Mouse (Mus musculus): ENCODE results near the gene Nucks1. TPM values are rescaled to one million over a fixed set of nuclear protein-coding genes. Genes with fewer than 3 reads are reported as not detected.
"Not testable (repeated sequence)": the region's sequence is repeated elsewhere in the genome, so short reads cannot be mapped to it uniquely, and the experiment has no call there.

Gene Nucks1
- polyA plus RNA-seq, 1 experiment = 20.6 TPM

- no peak for TF ChIP-seq REST (IDR thresholded peaks at IDR 0.05; ENCODE audit: insufficient read depth, insufficient read length)
- no peak for TF ChIP-seq POLR2AphosphoS2 (IDR thresholded peaks at IDR 0.05; ENCODE audit: insufficient read length, low read depth)
- TF ChIP-seq USF1 (IDR thresholded peaks at IDR 0.05; ENCODE audit: low read depth) = no peak
- TF ChIP-seq SRF (IDR thresholded peaks at IDR 0.05; ENCODE audit: control insufficient read depth, insufficient read length, low read depth) = no peak
- TF ChIP-seq E2F4 (IDR thresholded peaks at IDR 0.05; ENCODE audit: insufficient read depth) = no peak
- no peak for TF ChIP-seq MAX (IDR thresholded peaks at IDR 0.05; ENCODE audit: low read depth)
- TF ChIP-seq MYOG (IDR thresholded peaks at IDR 0.05; ENCODE audit: control insufficient read depth in 1 of 3, insufficient read depth in 1 of 3, insufficient read length in 2 of 3, low read depth in 2 of 3) = no peak
- no peak for TF ChIP-seq TCF12 (IDR thresholded peaks at IDR 0.05; ENCODE audit: insufficient read depth, poor library complexity, severe bottlenecking)
- TF ChIP-seq MYOD1 (IDR thresholded peaks at IDR 0.05; ENCODE audit: control insufficient read depth in 1 of 3, insufficient read length in 2 of 3, low read depth in 2 of 3) = no peak
- no peak for TF ChIP-seq POLR2A (IDR thresholded peaks at IDR 0.05; ENCODE audit: insufficient read length, low read depth)
- no peak for TF ChIP-seq CEBPB (IDR thresholded peaks at IDR 0.05; ENCODE audit: insufficient read depth, poor library complexity, severe bottlenecking)
- TF ChIP-seq TCF3 (IDR thresholded peaks at IDR 0.05; ENCODE audit: insufficient read length, low read depth) = no peak
Measured at GRCm38 (mm10) chr1:131908456-131908855, 1.9 kb upstream of the Nucks1 start.

GRCm38 (mm10) chr1:131909236-131909635 is 1.1 kb upstream of the Nucks1 start:
- not testable (repeated sequence) for H3ac ChIP-seq (ENCODE audit: control insufficient read depth, insufficient read length); H3K4me2 ChIP-seq (ENCODE audit: low read depth); H3K27me3 ChIP-seq (ENCODE audit: control insufficient read depth, insufficient read depth, insufficient read length); H3K4me3 ChIP-seq; H3K36me3 ChIP-seq (ENCODE audit: control insufficient read depth, insufficient read depth)
- peaks cover 34% of the 10 kb centered on the region for H3K79me2 ChIP-seq (ENCODE audit: control insufficient read depth, insufficient read depth)

More at GRCm38 (mm10) chr1:131908456-131908855, 1.9 kb upstream of the Nucks1 start:
- Histone ChIP-seq H3ac (ENCODE audit: control insufficient read depth, insufficient read length) (no peak overlapping the region), H3K79me2 (ENCODE audit: control insufficient read depth, insufficient read depth) (peaks cover 26% of the 10 kb centered on the region), H3K27me3 (ENCODE audit: control insufficient read depth, insufficient read depth, insufficient read length) (peaks cover 11% of the 10 kb centered on the region), H3K36me3 (ENCODE audit: control insufficient read depth, insufficient read depth) (no peaks in the 10 kb centered on the region), H3K4me2 (ENCODE audit: low read depth) (no peak overlapping the region), H3K4me3 (no peak overlapping the region)

- no peaks in the 10 kb centered on the region for H3K36me3 ChIP-seq (ENCODE audit: control insufficient read depth, insufficient read depth)
- peak overlapping the region; percentile 54 for H3ac ChIP-seq (ENCODE audit: control insufficient read depth, insufficient read length)
- no peaks in the 10 kb centered on the region for H3K27me3 ChIP-seq (ENCODE audit: control insufficient read depth, insufficient read depth, insufficient read length)
- H3K4me3 ChIP-seq = peak overlapping the region; percentile 62
- H3K79me2 ChIP-seq (ENCODE audit: control insufficient read depth, insufficient read depth) = peaks cover 51% of the 10 kb centered on the region
- peak; percentile 64 for TF ChIP-seq POLR2A (IDR thresholded peaks at IDR 0.05; ENCODE audit: insufficient read length, low read depth)
- TF ChIP-seq REST (IDR thresholded peaks at IDR 0.05; ENCODE audit: insufficient read depth, insufficient read length) = no peak
- TF ChIP-seq POLR2AphosphoS2 (IDR thresholded peaks at IDR 0.05; ENCODE audit: insufficient read length, low read depth) = peak; percentile 74
- no peak for TF ChIP-seq TCF12 (IDR thresholded peaks at IDR 0.05; ENCODE audit: insufficient read depth, poor library complexity, severe bottlenecking)
- no peak for TF ChIP-seq MAX (IDR thresholded peaks at IDR 0.05; ENCODE audit: low read depth)
- peak overlapping the region; percentile 96 for H3K4me2 ChIP-seq (ENCODE audit: low read depth)
Measured at GRCm38 (mm10) chr1:131910674-131911558, 582 bp downstream of the Nucks1 start.

- Histone ChIP-seq H3K79me2 (ENCODE audit: control insufficient read depth, insufficient read depth) (peaks cover 77% of the 10 kb centered on the region), H3K4me3 (no peak overlapping the region), H3ac (ENCODE audit: control insufficient read depth, insufficient read length) (no peak overlapping the region), H3K36me3 (ENCODE audit: control insufficient read depth, insufficient read depth) (peaks cover 32% of the 10 kb centered on the region), H3K4me2 (ENCODE audit: low read depth) (peak overlapping the region; percentile 34), H3K27me3 (ENCODE audit: control insufficient read depth, insufficient read depth, insufficient read length) (no peaks in the 10 kb centered on the region)
- TF ChIP-seq MYOD1 (IDR thresholded peaks at IDR 0.05; ENCODE audit: control insufficient read depth in 1 of 3, insufficient read length in 2 of 3, low read depth in 2 of 3) = no peak
- no peak for TF ChIP-seq USF1 (IDR thresholded peaks at IDR 0.05; ENCODE audit: low read depth)
- no peak for TF ChIP-seq SRF (IDR thresholded peaks at IDR 0.05; ENCODE audit: control insufficient read depth, insufficient read length, low read depth)
- no peak for TF ChIP-seq CEBPB (IDR thresholded peaks at IDR 0.05; ENCODE audit: insufficient read depth, poor library complexity, severe bottlenecking)
- no peak for TF ChIP-seq POLR2AphosphoS2 (IDR thresholded peaks at IDR 0.05; ENCODE audit: insufficient read length, low read depth)
- TF ChIP-seq REST (IDR thresholded peaks at IDR 0.05; ENCODE audit: insufficient read depth, insufficient read length) = no peak
- TF ChIP-seq MYOG (IDR thresholded peaks at IDR 0.05; ENCODE audit: control insufficient read depth in 1 of 3, insufficient read depth in 1 of 3, insufficient read length in 2 of 3, low read depth in 2 of 3) = no peak
- no peak for TF ChIP-seq POLR2A (IDR thresholded peaks at IDR 0.05; ENCODE audit: insufficient read length, low read depth)
- TF ChIP-seq MAX (IDR thresholded peaks at IDR 0.05; ENCODE audit: low read depth) = no peak
- TF ChIP-seq E2F4 (IDR thresholded peaks at IDR 0.05; ENCODE audit: insufficient read depth) = no peak
- no peak for TF ChIP-seq TCF12 (IDR thresholded peaks at IDR 0.05; ENCODE audit: insufficient read depth, poor library complexity, severe bottlenecking)
Measured at GRCm38 (mm10) chr1:131917634-131918033, 7.3 kb downstream of the Nucks1 start.

GRCm38 (mm10) chr1:131919052-131919451 is 8.7 kb downstream of the Nucks1 start:
- TF ChIP-seq MYOD1 (IDR thresholded peaks at IDR 0.05; ENCODE audit: control insufficient read depth in 1 of 3, insufficient read length in 2 of 3, low read depth in 2 of 3) (no peak), E2F4 (IDR thresholded peaks at IDR 0.05; ENCODE audit: insufficient read depth) (no peak), MYOG (IDR thresholded peaks at IDR 0.05; ENCODE audit: control insufficient read depth in 1 of 3, insufficient read depth in 1 of 3, insufficient read length in 2 of 3, low read depth in 2 of 3) (no peak), REST (IDR thresholded peaks at IDR 0.05; ENCODE audit: insufficient read depth, insufficient read length) (no peak), TCF12 (IDR thresholded peaks at IDR 0.05; ENCODE audit: insufficient read depth, poor library complexity, severe bottlenecking) (no peak), POLR2A (IDR thresholded peaks at IDR 0.05; ENCODE audit: insufficient read length, low read depth) (no peak), CEBPB (IDR thresholded peaks at IDR 0.05; ENCODE audit: insufficient read depth, poor library complexity, severe bottlenecking) (no peak), SRF (IDR thresholded peaks at IDR 0.05; ENCODE audit: control insufficient read depth, insufficient read length, low read depth) (no peak), TCF3 (IDR thresholded peaks at IDR 0.05; ENCODE audit: insufficient read length, low read depth) (no peak), POLR2AphosphoS2 (IDR thresholded peaks at IDR 0.05; ENCODE audit: insufficient read length, low read depth) (no peak), USF1 (IDR thresholded peaks at IDR 0.05; ENCODE audit: low read depth) (no peak), MAX (IDR thresholded peaks at IDR 0.05; ENCODE audit: low read depth) (no peak)
- Histone ChIP-seq H3K79me2 (ENCODE audit: control insufficient read depth, insufficient read depth) (peaks cover 62% of the 10 kb centered on the region), H3K4me3 (no peak overlapping the region), H3K36me3 (ENCODE audit: control insufficient read depth, insufficient read depth) (peaks cover 45% of the 10 kb centered on the region), H3ac (ENCODE audit: control insufficient read depth, insufficient read length) (no peak overlapping the region), H3K4me2 (ENCODE audit: low read depth) (no peak overlapping the region), H3K27me3 (ENCODE audit: control insufficient read depth, insufficient read depth, insufficient read length) (no peaks in the 10 kb centered on the region)

Data from myocyte (in vitro differentiated cells).